ENCODE assay signal across 20 mouse cellular contexts in genomic region chr2:32938741-32939140, GRCm38 (mm10).
"Had no signal": no experiment of that assay in that cellular context is flagged by ENCODE, and none has a peak within 500 bp of the region (broad histone marks: within the 10 kb centered on the region; RNA-seq: fewer than 3 reads in every experiment).

No protein-coding gene starts in this region.

- H3K27me3 ChIP-seq: embryonic facial prominence, embryonic 12.5 days; embryonic facial prominence, embryonic 13.5 days; embryonic facial prominence, embryonic 15.5 days; forebrain, embryonic 13.5 days; forebrain, embryonic 15.5 days had no signal

- H3K27ac ChIP-seq: embryonic facial prominence, embryonic 10.5 days; embryonic facial prominence, embryonic 12.5 days; embryonic facial prominence, embryonic 13.5 days; embryonic facial prominence, embryonic 15.5 days; forebrain, embryonic 10.5 days; forebrain, embryonic 13.5 days; forebrain, embryonic 15.5 days; gastrocnemius, adult 2 months; heart, adult 2 months; heart, embryonic 10.5 days had no signal

- H3K9me3 ChIP-seq: embryonic facial prominence, embryonic 10.5 days; embryonic facial prominence, embryonic 12.5 days; embryonic facial prominence, embryonic 13.5 days; embryonic facial prominence, embryonic 15.5 days; forebrain, embryonic 10.5 days; forebrain, embryonic 13.5 days; forebrain, embryonic 15.5 days; heart, embryonic 10.5 days had no signal

- H3K4me3 ChIP-seq: embryonic facial prominence, embryonic 10.5 days; embryonic facial prominence, embryonic 12.5 days; embryonic facial prominence, embryonic 13.5 days; embryonic facial prominence, embryonic 15.5 days; erythroblast, embryonic 14.5 days; forebrain, embryonic 10.5 days; forebrain, embryonic 13.5 days; forebrain, embryonic 15.5 days; gastrocnemius, adult 2 months; heart, adult 2 months; heart, embryonic 10.5 days had no signal

- H3K4me2 ChIP-seq: embryonic facial prominence, embryonic 12.5 days; embryonic facial prominence, embryonic 13.5 days; embryonic facial prominence, embryonic 15.5 days; forebrain, embryonic 13.5 days; forebrain, embryonic 15.5 days; heart, embryonic 11.5 days had no signal

- ATAC-seq: forebrain, embryonic 13.5 days; forebrain, embryonic 14.5 days; forebrain, embryonic 15.5 days; forebrain, embryonic 16.5 days had no signal

- DNase-seq: cerebellum, adult 9-11 months; gastrocnemius, adult 2 months; gastrocnemius, postnatal 10 days; gastrocnemius, postnatal 25 days; gastrocnemius, postnatal 36 days; heart, adult 11 months; heart, adult 2 months had no signal

- H3K9ac ChIP-seq: embryonic facial prominence, embryonic 12.5 days; embryonic facial prominence, embryonic 13.5 days; embryonic facial prominence, embryonic 15.5 days; forebrain, embryonic 13.5 days; forebrain, embryonic 15.5 days; forebrain, postnatal 0 days had no signal

- H3K4me1 ChIP-seq: embryonic facial prominence, embryonic 10.5 days; embryonic facial prominence, embryonic 12.5 days; embryonic facial prominence, embryonic 13.5 days; embryonic facial prominence, embryonic 15.5 days; forebrain, embryonic 10.5 days; forebrain, embryonic 13.5 days; forebrain, embryonic 15.5 days; heart, embryonic 10.5 days had no signal
